Comparison of ENCODE assay signal across 10 mouse cellular contexts in the genomic region with DNA sequence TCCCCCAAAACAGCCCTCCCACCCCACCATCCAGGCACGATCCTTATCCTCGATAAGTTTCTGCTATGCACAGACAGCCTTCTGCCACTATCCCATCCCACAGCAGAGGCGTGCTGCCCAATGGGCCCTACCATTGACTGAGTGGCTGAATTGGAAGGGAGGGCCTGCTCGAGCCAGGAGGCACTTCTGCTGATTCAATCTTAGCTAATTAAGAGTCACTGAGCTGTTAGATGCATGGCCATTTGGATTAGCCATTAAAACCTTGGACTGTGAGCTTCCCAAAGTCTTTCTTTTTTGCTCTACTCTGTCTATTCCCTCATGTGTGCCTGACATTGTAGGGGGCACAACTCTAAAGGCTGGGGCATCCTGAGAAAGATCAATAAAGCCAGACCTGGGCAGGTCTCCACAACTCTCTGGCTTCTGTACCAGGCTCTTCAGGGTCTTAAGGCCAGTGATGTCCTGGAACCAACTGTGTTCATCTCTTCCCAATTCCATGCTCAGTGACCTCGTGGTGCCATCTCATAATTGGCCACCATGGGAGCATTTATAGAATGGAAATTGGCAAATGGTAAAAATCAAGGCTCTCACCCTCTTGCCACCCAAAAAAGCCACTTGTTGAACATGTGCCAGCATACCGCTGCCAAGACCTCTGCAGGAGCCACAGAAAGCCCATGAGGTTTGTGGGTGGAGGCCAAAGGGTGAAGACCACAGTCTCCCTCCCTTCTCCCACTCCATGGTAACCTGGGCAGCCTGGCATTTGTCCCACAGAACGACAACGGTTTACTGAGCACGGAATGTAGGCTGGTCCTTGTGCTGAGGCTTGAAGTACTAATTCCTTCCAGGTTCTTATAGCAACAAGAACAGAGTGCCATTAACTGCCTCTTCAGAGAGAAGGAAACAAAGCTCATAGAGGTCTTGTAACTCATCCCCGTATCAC.
DNase-seq lines count a peak whose midpoint lies in the region.
"Had no signal": no experiment of that assay in that cellular context is flagged by ENCODE, and none has a peak within 500 bp of the region (broad histone marks: within the 10 kb centered on the region; RNA-seq: fewer than 3 reads in every experiment).

No protein-coding gene starts in this region.

- intact Hi-C loops in left cerebral cortex, postnatal 10 days (cut with DNase I), result no loop called here
- intact Hi-C loops in heart, postnatal 25 days (cut with DNase I), result no loop called here

- peak; percentile 52 for DNase-seq in adrenal gland, postnatal 10 days
- no peak for DNase-seq in adrenal gland, adult 2 months
- DNase-seq in left cerebral cortex, postnatal 10 days (ENCODE audit: extremely low spot score in 1 of 2, low spot score in 2 of 2), result peak; percentile 11 to 53
- DNase-seq in left cerebral cortex, adult 9 months (ENCODE audit: low spot score in 2 of 2), result no peak
- peak; percentile 94 for DNase-seq in kidney, adult 9 months
- peak; percentile 16 for DNase-seq in lung, postnatal 25 days (ENCODE audit: low spot score)
- DNase-seq in heart, postnatal 25 days (ENCODE audit: low spot score), result no peak
- DNase-seq in ovary, postnatal 14 days (ENCODE audit: low spot score), result no peak
- DNase-seq: cerebellum, adult 9-10 months; thymus, postnatal 36 days had no signal

Comparison
In these comparisons a context has a peak if more than half of its experiments do, and no peak if none do; other contexts are left out.
1. DNase-seq: peak in adrenal gland, postnatal 10 days (single experiment), left cerebral cortex, postnatal 10 days (2 of 2), kidney, adult 9 months (single experiment) and lung, postnatal 25 days (single experiment); none in adrenal gland, adult 2 months (single experiment), left cerebral cortex, adult 9 months (0 of 2), heart, postnatal 25 days (single experiment) and ovary, postnatal 14 days (single experiment).